Mouse (Mus musculus) bone marrow macrophage, adult 2 months (primary cell): Measurements from ENCODE around the gene Fam19a3.

ENCODE experiments used
- CTCF ChIP-seq: IDR thresholded peaks from 2 replicates; pipeline ENCODE4 v1.5.1; 2012; ENCODE audit warnings: low read depth, mild to moderate bottlenecking, low read length, moderate library complexity
- POLR2A ChIP-seq: IDR thresholded peaks from 2 replicates; pipeline ENCODE4 v1.6.1; 2012; ENCODE audit warnings: mild to moderate bottlenecking, low read depth, low read length, borderline replicate concordance

- TF ChIP-seq CTCF (no peak), POLR2A (no peak)
Observed at GRCm38 (mm10) chr3:104741954-104742353, 39.7 kb downstream of the Fam19a3 start.
